Mouse (Mus musculus) kidney, adult 9 months (tissue): ENCODE measurements around the gene Zwilch.

Experiments
- DNase-seq: peaks from one replicate; pipeline ENCODE4 v3.0.0; 2022

Zwilch gene

DNA sequence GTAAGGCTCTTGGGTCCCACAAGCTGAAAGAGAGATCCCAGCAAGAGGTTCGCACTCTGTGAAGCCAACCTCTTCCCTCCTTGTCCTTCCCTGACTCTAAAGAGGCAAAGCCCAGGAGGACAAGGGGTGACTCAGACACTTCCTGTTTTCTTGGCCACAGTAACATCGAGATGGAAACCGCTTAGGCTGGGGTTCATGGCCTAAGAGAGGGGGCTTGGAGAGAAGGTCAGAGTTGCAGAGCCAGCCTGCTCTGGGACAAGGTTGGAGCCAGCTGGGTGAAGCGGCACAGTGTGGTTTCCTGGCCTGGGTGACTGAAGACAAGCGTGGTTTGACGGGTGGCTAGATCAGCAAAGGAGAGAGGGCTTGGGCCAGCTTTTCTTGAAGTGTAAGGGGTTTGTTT is 67.6 kb downstream of the Zwilch start:
- no peak for DNase-seq

DNA sequence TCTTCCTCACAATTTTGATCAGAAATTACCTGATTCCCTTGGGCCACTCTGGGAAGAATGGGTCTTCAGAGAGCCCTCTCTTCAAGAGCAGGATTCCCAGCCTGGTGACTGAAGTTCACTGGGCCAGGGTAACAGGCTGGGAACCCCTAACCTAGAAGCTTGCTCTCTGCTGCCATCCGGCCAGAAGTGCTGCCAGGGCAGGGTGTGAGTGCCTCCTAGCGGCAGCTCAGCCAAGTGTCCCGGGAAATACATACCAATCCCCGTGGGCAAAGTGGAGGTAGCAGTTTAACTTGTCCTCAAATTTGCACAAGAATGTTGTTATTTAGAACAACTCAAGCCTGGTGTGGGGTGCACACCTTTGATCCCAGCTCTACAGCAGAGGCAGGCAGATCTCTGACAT is 72.5 kb downstream of the Zwilch start:
- DNase-seq, result peak; percentile 76

DNA sequence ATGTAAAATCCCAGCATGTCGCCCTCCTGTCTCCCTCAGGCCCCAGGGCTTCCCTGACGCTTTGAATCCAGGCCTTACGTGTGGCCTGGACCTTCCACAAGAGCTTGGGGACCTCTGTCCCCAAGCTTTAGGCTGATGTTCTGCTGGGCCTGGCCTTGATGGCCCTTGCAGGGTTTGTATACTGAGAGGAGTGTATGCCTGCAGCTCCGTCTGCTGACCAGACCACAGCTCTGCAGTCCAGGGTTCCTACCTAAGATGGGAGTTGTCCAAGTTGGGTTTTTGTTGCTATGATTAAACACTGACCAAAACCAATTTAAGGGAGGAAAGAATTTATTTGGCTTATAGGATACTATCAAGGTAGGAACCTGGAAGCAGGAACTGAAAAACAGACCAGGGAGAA is 74.6 kb downstream of the Zwilch start:
- no peak for DNase-seq

DNA sequence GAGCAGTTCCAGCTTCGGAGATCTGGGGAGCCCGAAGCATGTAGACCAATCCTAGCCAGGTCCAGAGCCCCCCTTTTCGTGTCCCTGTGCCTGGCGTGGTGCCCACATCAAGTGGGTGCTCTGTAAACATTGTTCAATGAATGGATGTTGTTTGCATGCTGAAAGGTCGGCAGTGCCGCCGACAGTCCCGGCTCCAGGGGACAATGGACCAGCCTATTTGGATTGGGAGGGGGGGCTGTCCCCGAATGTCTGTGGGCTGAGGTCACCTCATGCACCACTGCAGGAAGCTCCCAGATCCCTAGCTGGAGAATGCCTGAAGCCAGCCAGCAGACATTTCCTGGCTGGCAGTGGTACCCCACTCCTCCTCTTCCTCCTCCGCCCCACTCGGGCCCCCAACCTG is 78.8 kb downstream of the Zwilch start:
- DNase-seq, result peak; percentile 25

DNA sequence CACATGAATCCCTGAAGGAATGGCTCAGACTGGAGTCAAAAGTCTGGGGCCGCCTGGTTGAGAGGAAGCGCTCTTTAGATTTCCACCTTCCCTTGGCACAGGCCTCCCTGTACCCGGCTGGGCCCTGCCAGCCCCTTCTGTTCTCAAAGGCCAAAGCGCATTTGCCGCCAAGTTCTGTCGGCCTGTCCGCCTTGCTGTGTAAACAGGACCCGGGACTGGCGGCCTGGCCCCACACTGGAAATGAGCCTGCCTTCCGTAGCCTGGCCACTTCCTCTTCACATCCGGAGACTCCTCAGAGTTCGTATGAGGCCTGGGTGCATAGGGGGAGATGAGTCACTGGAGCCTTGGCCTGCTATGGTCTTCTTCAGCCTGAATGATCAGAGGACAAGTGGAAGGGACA is 83.9 kb downstream of the Zwilch start:
- DNase-seq, result peak; percentile 68

DNA sequence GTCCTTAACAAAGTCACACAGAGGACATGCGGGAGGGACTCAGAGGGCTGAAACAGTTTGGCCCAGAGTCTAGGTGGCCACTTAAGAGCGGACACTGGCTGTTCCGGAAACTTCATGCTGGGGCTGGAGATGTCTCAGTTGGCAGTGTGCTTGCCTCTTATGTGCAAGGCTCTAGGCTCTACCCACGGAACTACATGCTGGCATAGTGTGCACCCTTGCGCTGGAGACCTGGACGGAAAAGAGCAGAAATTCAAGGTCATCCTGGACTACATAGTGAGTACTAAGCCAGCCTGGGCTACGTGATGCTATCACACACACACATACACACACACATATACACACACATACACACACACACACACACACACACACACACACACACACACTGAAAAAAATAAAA is 84.6 kb downstream of the Zwilch start:
- no peak for DNase-seq

DNA sequence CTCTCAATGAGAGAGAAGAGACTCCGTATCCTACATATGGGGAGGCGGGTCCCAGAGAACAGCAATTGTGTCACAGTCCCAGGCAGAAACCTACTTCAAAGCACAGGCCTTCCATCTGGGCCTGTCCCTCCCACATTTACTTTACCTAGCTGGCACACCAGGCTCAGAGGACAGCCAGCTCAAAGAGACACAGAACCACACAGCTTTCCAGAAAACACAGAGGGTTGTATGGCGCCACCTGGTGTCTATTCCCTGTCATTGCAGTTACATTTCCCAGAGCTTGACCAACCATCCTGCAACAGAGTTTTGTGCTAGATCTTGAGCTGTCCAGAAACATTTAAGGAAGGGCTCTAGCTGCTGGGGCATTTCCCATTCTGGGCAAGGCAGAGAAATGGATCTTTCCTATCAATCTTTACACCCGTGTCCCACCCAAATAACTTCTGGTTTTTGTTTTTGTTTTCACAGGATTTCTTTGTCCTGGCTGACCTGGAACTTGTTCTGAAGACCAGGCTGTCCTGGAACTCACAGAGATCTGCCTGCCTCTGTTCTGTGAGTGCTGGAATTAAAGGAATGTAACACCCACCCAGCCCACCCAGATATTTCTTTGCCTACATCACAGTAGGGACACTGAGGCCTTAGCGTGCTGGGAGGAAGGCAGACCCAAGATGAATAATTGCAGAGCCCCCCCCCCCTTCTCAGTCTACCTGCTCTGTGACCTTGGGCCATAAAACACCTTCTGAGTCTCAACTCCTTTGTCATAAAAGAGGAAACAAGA is 85.3 kb downstream of the Zwilch start:
- DNase-seq, result peak; percentile 84
